Mouse (Mus musculus) limb, embryonic 11.5 days (tissue): ENCODE measurements around the gene Edc4. TPM values are rescaled to one million over a fixed set of nuclear protein-coding genes. Genes with fewer than 3 reads are reported as not detected.
A peak's percentile ranks its signal among the peaks of the same experiment; 100 is the strongest.
"Not testable (repeated sequence)": the region's sequence is repeated elsewhere in the genome, so short reads cannot be mapped to it uniquely, and the experiment has no call there.

Experiments
- ATAC-seq: fragments of 200-750 bp; cut with Nextera tagmentation; 2 replicates; pipeline ENCODE4 v1.8.0; 2017; ENCODE audit warnings: low read depth; ENCODE audit not compliant: insufficient number of reproducible peaks, low FRiP score, low TSS enrichment
- DNase-seq: peaks from one replicate; pipeline ENCODE4 v3.0.0-alpha.2; 2015; ENCODE audit warnings: low spot score
- H3K27ac ChIP-seq: fragments of 300-500 bp; sonication (generic); replicated peaks from 2 replicates; pipeline ENCODE4 v1.5.1; 2014; ENCODE audit warnings: low read depth, mild to moderate bottlenecking, low read length
- H3K27me3 ChIP-seq: fragments of 300-500 bp; sonication (generic); 2 replicates; pipeline ENCODE4 v1.6.1; 2014; ENCODE audit warnings: mild to moderate bottlenecking, low read length, mixed read lengths; ENCODE audit not compliant: control insufficient read depth, insufficient read depth
- H3K36me3 ChIP-seq: fragments of 300-500 bp; sonication (generic); 2 replicates; pipeline ENCODE4 v1.6.1; 2014; ENCODE audit warnings: mild to moderate bottlenecking, low read length, moderate library complexity, mixed read lengths; ENCODE audit not compliant: control insufficient read depth, insufficient read depth
- H3K4me1 ChIP-seq: fragments of 300-500 bp; sonication (generic); 2 replicates; pipeline ENCODE4 v1.6.1; 2014; ENCODE audit warnings: low read length, mixed read lengths; ENCODE audit not compliant: control insufficient read depth, insufficient read depth
- H3K4me2 ChIP-seq: fragments of 300-500 bp; sonication (generic); 2 replicates; pipeline ENCODE4 v1.6.1; 2014; ENCODE audit warnings: low read depth, mild to moderate bottlenecking, moderate library complexity; ENCODE audit not compliant: severe bottlenecking
- H3K4me3 ChIP-seq: fragments of 300-500 bp; sonication (generic); 2 replicates; pipeline ENCODE4 v1.5.1; 2014; ENCODE audit warnings: low read depth, low read length
- H3K9ac ChIP-seq: fragments of 300-500 bp; sonication (generic); 2 replicates; pipeline ENCODE4 v1.6.1; 2014; ENCODE audit warnings: mild to moderate bottlenecking, low read length
- H3K9me3 ChIP-seq: fragments of 300-500 bp; sonication (generic); 2 replicates; pipeline ENCODE4 v1.6.1; 2016; ENCODE audit warnings: low read length; ENCODE audit not compliant: control insufficient read depth
- WGBS: fragments of 180-500 bp; shearing (Covaris S2); extraction: QIAGEN DNeasy Blood & Tissue Kit; methylation state at CpG from one replicate; pipeline ENCODE4 v1.1.7; 2014; 5-methylcytosine and 5-hydroxymethylcytosine counted together
- polyA plus RNA-seq: library from polyadenylated mRNA; unstranded; fragments of >200 nt; fragmentation: Nextera tagmentation; extraction: Ambion mirVana; gene quantifications from 2 replicates; pipeline ENCODE4 v1.2.1, GENCODE M21; 2014

Gene Edc4
- 44.2 and 51.3 TPM in 2 replicates for polyA plus RNA-seq

DNA sequence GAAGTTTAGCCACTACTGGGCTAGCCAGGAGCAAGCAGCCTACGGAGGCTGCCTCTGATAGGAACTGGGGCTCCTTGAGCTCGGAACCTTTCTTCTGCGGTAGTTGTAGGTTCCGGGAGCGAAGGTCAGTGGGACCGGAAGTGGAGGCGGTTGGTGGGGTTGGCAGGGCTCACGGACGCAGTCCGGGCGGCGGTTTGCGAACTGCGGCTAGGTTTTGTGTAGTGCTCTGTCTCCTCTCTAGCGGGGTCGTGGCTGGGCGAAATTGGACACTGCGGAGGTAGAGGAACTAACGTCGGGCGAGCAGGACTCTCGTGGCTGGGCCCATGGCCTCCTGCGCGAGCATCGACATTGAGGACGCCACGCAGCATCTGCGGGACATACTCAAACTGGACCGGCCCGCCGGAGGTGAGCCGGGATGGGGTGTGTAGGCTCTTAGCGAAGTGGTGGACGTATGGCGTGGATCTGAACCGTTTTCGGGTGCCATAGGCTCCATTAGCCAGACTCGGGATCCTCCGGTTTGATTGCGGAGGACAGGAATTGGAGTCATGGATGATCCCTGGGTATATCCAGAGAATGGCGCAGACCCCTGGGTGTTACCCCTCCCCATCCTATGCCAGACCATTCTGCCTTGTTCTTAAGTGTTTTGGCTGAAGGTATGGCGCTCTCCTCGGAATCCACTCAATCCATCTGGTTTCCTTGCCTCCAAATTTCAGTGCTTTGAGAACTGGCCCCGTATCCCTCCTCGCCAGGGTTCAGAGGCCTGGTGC, at the start of gene Edc4:
Gene Edc4, plus strand, starts transcription at position 128 of the 767 bp plus-strand sequence.
- H3K36me3 ChIP-seq, result peaks cover 14% of the 10 kb centered on the region
- H3K4me1 ChIP-seq, result peaks cover 4% of the 10 kb centered on the region; the same call in 1 of the 2 replicates
- H3K9ac ChIP-seq, result peak within 1 kb of the TSS; percentile 81
- ATAC-seq (peak; percentile 85), DNase-seq (peak; percentile 94)
- peak within 1 kb of the TSS; percentile 74 for H3K4me3 ChIP-seq
- WGBS, result under 1% methylated on average over 45 of the region's 45 CpGs
- H3K4me2 ChIP-seq, result peak within 1 kb of the TSS; percentile 87
- H3K27ac ChIP-seq, result no peak within 1 kb of the TSS
- H3K27me3 ChIP-seq, result no peaks in the 10 kb centered on the region
- no peaks in the 10 kb centered on the region for H3K9me3 ChIP-seq

DNA sequence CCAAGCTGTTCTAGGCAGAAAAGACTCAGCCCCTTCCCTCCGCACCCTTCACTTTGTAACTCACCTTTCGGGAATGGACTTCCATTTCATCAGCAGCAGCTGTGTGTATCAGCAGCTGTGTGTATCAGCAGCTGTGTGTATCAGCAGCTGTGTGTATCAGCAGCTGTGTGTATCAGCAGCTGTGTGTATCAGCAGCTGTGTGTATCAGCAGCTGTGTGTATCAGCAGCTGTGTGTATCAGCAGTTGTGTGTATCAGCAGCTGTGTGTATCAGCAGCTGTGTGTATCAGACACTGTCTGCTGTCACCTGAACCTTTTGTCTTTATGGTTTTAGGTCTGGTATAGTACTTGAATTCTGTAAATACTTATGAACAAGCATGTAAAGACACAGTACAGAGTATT, 46.9 kb upstream of the Edc4 start:
- not testable (repeated sequence) for H3K4me1 ChIP-seq, H3K9ac ChIP-seq, H3K9me3 ChIP-seq, H3K4me2 ChIP-seq, DNase-seq, H3K27ac ChIP-seq, H3K4me3 ChIP-seq, H3K27me3 ChIP-seq, ATAC-seq, H3K36me3 ChIP-seq
- 78% methylated on average over 2 of the region's 2 CpGs for WGBS

DNA sequence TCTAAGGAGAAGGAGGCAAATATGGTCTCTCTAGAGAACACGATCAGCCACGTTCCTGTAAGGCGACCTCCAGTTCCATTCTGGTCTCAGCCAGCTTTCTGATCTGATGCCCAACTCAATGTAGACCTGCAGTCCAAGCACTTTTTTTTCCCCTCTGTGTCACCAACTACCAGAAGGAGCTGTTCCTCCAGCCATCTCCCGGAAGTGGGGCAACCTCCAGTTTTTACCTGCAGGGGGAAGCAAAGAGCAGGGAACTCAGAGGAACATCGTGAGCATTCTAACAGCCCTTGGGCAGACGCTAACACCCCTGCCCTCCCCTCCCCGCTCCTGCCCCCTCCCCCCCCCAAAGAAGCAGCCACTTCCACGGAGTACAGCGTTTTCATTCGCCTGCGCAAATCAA, 45.4 kb upstream of the Edc4 start:
- ATAC-seq (no peak), DNase-seq (peak; percentile 67)
- Histone ChIP-seq H3K27ac (no peak overlapping the region), H3K9ac (no peak overlapping the region), H3K4me1 (no peaks in the 10 kb centered on the region), H3K9me3 (no peaks in the 10 kb centered on the region), H3K4me3 (no peak overlapping the region), H3K27me3 (no peaks in the 10 kb centered on the region), H3K4me2 (no peak overlapping the region), H3K36me3 (no peaks in the 10 kb centered on the region)
- WGBS, result 25% methylated on average over 11 of the region's 11 CpGs

DNA sequence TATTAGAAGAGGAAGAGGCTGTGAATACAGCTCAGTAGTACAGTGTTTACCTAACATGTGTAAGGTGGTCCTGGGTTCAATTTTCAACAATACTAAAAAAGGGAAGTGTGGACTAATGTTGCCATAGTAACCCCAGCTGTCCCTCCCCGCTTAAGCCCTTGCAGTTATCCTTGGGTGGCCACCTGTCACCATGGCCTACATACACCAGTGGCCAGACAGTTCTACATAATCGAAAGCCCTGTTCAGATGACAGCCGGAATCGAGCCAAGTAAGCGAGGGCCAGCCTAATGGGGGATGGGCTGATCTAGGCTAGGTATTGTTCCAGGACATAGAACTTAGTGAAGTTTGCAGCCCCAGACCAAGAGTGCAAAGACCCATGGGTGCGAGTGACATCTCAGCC, 43.7 kb upstream of the Edc4 start:
- Histone ChIP-seq H3K27ac (no peak overlapping the region), H3K9ac (no peak overlapping the region), H3K36me3 (no peaks in the 10 kb centered on the region), H3K4me3 (no peak overlapping the region), H3K4me2 (no peak overlapping the region), H3K4me1 (no peaks in the 10 kb centered on the region), H3K27me3 (no peaks in the 10 kb centered on the region), H3K9me3 (no peaks in the 10 kb centered on the region)
- ATAC-seq (peak; percentile 47; the same call in 1 of the 2 replicates), DNase-seq (no peak)
- WGBS, result 81% methylated on average over 6 of the region's 6 CpGs

DNA sequence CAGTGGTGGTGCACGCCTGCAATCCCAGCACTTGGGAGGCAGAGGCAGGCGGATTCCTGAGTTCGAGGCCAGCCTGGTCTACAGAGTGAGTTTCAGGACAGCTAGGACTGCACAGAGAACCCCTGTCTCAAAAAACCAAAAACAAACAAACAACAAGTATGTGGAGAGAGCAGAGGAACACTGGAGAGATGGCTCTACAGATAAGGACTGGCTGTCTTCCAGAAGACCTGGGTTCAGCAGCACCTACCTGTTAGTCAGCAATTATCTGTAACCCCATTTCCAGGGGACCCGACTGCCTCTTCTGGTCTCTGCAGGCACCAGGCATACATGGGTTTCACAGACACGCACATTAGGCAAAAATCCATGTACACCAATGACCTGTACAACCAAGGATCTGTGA, 41.5 kb upstream of the Edc4 start:
- Histone ChIP-seq H3K9ac (no peak overlapping the region), H3K36me3 (peaks cover 4% of the 10 kb centered on the region; the same call in 1 of the 2 replicates), H3K4me2 (no peak overlapping the region), H3K27ac (no peak overlapping the region), H3K4me3 (no peak overlapping the region), H3K9me3 (no peaks in the 10 kb centered on the region), H3K4me1 (no peaks in the 10 kb centered on the region), H3K27me3 (no peaks in the 10 kb centered on the region)
- WGBS, result 93% methylated on average over 5 of the region's 5 CpGs
- no peak for DNase-seq
- no peak for ATAC-seq

DNA sequence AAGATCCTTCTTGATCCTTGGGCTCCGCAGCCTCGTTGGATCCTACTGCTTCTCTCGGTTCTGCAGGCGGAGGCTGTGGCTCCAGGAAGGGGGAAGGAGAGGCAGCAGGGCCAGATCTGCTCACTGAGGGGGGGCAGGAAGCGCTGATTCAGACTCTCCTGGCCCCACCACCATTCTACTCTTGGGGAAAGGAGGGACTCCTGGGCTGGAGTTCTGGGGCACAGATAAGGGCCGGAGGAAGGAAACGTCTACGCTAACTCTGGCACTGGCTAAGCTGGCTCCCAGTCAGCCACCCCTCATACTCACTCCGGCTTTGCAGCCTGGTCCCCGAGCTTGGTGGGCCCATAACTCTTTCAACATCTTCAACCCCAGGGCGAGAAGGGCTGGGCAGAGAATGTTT, 34.0 kb upstream of the Edc4 start:
- Histone ChIP-seq H3K27ac (no peak overlapping the region), H3K4me3 (no peak overlapping the region), H3K36me3 (peaks cover 28% of the 10 kb centered on the region), H3K4me2 (no peak overlapping the region), H3K9ac (no peak overlapping the region), H3K9me3 (no peaks in the 10 kb centered on the region), H3K4me1 (peaks cover 3% of the 10 kb centered on the region; the same call in 1 of the 2 replicates), H3K27me3 (no peaks in the 10 kb centered on the region)
- ATAC-seq (no peak), DNase-seq (no peak)
- WGBS, result 93% methylated on average over 11 of the region's 11 CpGs

DNA sequence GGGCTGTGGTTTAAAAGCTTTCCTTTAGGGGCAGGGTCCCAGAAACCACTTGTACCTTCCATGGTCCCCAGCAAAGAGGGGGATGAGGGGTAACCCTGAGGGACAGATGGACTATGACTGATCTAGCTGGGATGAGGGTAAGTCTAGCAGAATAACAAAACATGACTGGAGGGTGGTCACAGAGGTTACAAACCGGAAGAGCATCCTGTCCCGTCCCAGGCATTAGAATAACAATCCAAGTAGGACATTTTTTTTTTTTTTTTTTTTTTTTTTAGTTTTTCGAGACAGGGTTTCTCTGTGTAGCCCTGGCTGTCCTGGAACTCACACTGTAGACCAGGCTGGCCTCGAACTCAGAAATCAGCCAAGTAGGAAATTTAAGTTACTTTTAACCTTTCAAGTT, 30.7 kb upstream of the Edc4 start:
- Histone ChIP-seq H3K4me3 (no peak overlapping the region), H3K9me3 (no peaks in the 10 kb centered on the region), H3K4me1 (peaks cover 3% of the 10 kb centered on the region; the same call in 1 of the 2 replicates), H3K27ac (no peak overlapping the region), H3K27me3 (no peaks in the 10 kb centered on the region), H3K4me2 (no peak overlapping the region), H3K9ac (no peak overlapping the region), H3K36me3 (peaks cover 18% of the 10 kb centered on the region)
- DNase-seq (no peak), ATAC-seq (no peak)
- whole genome bisulfite sequencing, result 85% methylated on average over 4 of the region's 4 CpGs

DNA sequence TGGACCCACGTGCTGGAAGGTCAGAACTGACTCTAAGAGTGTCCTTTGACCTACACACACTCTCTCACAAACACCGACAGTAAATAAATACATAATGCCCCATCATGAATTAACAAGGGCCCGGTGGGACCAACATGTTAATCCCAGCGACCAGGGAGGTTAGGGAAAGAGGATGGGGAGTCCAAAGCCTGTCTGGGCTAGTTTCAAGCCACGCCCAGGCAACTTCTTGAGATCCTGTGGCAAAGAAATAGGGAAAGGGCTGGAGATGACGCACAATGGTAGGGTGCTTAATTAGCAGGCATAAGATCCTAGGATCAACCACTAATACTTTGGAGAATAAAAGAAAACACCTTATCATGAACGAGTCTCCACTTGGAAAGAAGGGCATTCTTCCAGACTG, 30.1 kb upstream of the Edc4 start:
- WGBS, result 80% methylated on average over 7 of the region's 7 CpGs
- Histone ChIP-seq H3K4me3 (no peak overlapping the region; the same call in 1 of the 2 replicates), H3K9ac (no peak overlapping the region), H3K27ac (no peak overlapping the region), H3K4me1 (peaks cover 3% of the 10 kb centered on the region; the same call in 1 of the 2 replicates), H3K4me2 (peak overlapping the region; percentile 30; the same call in 1 of the 2 replicates), H3K36me3 (peaks cover 16% of the 10 kb centered on the region), H3K27me3 (no peaks in the 10 kb centered on the region), H3K9me3 (no peaks in the 10 kb centered on the region)
- DNase-seq, result no peak
- no peak for ATAC-seq
